Mouse (Mus musculus) heart, embryonic 16.5 days (tissue): ENCODE results near the gene Creb3l1. TPM values are rescaled to one million over a fixed set of nuclear protein-coding genes. Genes with fewer than 3 reads are reported as not detected.

Source experiments
- ATAC-seq: fragments of 200-750 bp; cut with Nextera tagmentation; replicated peaks from 2 replicates; pipeline ENCODE4 v1.8.0; 2017; ENCODE audit warnings: moderate number of reproducible peaks; ENCODE audit not compliant: insufficient read depth, low FRiP score; ENCODE audit errors: extremely low read depth
- H3K27ac ChIP-seq: fragments of 300-500 bp; sonication (generic); 2 replicates; pipeline ENCODE4 v1.5.1; 2014; ENCODE audit warnings: mild to moderate bottlenecking, low read length, control low read depth, moderate library complexity
- H3K27me3 ChIP-seq: fragments of 300-500 bp; sonication (generic); 2 replicates; pipeline ENCODE4 v1.6.1; 2014; ENCODE audit warnings: low read length, mixed read lengths; ENCODE audit not compliant: control insufficient read depth, insufficient read depth
- H3K36me3 ChIP-seq: fragments of 300-500 bp; sonication (generic); 2 replicates; pipeline ENCODE4 v1.6.1; 2014; ENCODE audit not compliant: control insufficient read depth, insufficient read depth
- H3K4me1 ChIP-seq: fragments of 300-500 bp; sonication (generic); 2 replicates; pipeline ENCODE4 v1.6.1; 2014; ENCODE audit warnings: low read length, mixed read lengths; ENCODE audit not compliant: control insufficient read depth, insufficient read depth
- H3K4me2 ChIP-seq: fragments of 300-500 bp; sonication (generic); 2 replicates; pipeline ENCODE4 v1.6.1; 2014; ENCODE audit warnings: low read depth, mild to moderate bottlenecking, control low read depth, low read length
- H3K4me3 ChIP-seq: fragments of 300-500 bp; sonication (generic); 2 replicates; pipeline ENCODE4 v1.5.1; 2014; ENCODE audit warnings: mild to moderate bottlenecking, control low read depth, low read length
- H3K9ac ChIP-seq: fragments of 300-500 bp; sonication (generic); 2 replicates; pipeline ENCODE4 v1.6.1; 2014; ENCODE audit warnings: low read length, control low read depth
- H3K9me3 ChIP-seq: fragments of 300-500 bp; sonication (generic); replicated peaks from 2 replicates; pipeline ENCODE4 v1.6.1; 2016; ENCODE audit warnings: low read length; ENCODE audit not compliant: control insufficient read depth
- WGBS: fragments of 180-500 bp; shearing (Covaris S2); extraction: QIAGEN DNeasy Blood & Tissue Kit; methylation state at CpG from one replicate; pipeline ENCODE4 v1.1.7; 2014; 5-methylcytosine and 5-hydroxymethylcytosine counted together
- polyA plus RNA-seq: library from polyadenylated mRNA; unstranded; fragments of >200 nt; fragmentation: Nextera tagmentation; extraction: Ambion mirVana; gene quantifications from 2 replicates; pipeline ENCODE4 v1.2.1, GENCODE M21; 2015

Gene Creb3l1
- polyA plus RNA-seq, 1 experiment from 2014 or later = 8.4 TPM

DNA sequence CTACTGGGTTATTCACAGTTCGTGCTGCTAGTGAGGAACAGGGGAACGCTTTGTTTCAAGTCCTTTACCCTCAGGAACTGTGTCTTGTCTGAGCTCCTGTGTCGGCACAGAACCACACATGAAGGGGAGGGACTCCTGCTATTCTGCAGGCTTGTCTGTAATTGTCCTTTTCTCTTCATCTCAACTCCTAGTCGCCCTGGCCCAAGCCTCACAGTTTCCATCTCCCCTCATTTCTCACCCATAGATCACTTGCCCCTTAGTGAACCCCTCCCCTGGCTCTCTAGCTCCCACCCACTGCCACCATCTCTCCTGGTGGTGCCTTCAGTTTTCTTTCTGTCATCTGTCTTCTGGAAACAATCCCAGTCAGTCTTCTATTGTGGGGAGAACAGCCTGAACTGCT, 44.1 kb downstream of the Creb3l1 start:
- no peak for ATAC-seq
- 24% methylated on average over 4 of the region's 4 CpGs for WGBS
- H3K27me3 ChIP-seq = peaks cover 17% of the 10 kb centered on the region
- H3K4me2 ChIP-seq = no peak overlapping the region
- H3K4me3 ChIP-seq = no peak overlapping the region
- no peaks in the 10 kb centered on the region for H3K9me3 ChIP-seq
- no peak overlapping the region for H3K9ac ChIP-seq
- H3K36me3 ChIP-seq = no peaks in the 10 kb centered on the region
- H3K4me1 ChIP-seq = peaks cover 28% of the 10 kb centered on the region
- no peak overlapping the region for H3K27ac ChIP-seq

DNA sequence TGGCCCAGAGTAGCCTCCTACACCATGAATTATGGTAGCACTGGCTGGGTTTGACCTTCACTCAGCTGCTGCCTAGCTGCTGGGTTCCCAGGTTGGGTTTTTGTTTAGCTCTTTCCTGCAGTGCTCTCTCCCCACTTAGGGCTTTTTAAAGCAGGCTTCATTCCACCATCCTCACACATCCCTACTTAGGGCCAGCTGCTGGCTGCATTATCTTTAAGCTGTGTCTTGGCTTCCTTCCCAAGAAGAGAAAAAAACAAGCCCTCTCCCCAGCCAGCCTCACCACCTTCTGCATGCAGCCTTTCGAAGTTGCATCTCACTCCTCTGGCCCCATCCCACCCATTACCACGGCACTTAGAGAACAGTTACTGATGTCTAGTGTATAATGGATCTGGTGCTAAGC, 45.8 kb downstream of the Creb3l1 start:
- peak; percentile 63 for ATAC-seq
- Histone ChIP-seq H3K4me1 (peaks cover 23% of the 10 kb centered on the region), H3K9ac (no peak overlapping the region)

DNA sequence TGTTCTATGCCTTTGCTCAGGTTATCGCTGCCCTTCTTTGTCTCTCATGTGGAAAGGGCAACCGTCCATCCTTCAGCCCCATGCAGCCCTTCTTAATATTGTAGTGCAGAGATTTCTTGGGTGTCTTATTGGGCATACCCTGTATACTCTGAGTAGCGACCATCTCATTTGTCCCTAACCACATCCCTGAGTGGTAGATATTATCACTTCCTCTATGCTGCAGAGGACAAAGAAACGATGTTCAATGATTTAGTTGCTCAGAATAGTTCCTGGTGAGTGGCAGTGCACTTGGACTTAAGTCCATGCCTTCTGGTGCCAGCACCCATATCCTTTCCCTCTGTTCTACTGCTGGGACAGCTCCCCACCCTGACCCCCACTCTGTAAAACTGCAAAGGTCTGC, 46.3 kb downstream of the Creb3l1 start:
- H3K27me3 ChIP-seq = peaks cover 28% of the 10 kb centered on the region
- H3K36me3 ChIP-seq = no peaks in the 10 kb centered on the region
- no peaks in the 10 kb centered on the region for H3K9me3 ChIP-seq
- peak overlapping the region; percentile 65 for H3K27ac ChIP-seq
- no peak overlapping the region for H3K4me2 ChIP-seq
- H3K4me3 ChIP-seq = no peak overlapping the region
- no peak for ATAC-seq
- WGBS = 62% methylated on average over 4 of the region's 4 CpGs
- peaks cover 23% of the 10 kb centered on the region for H3K4me1 ChIP-seq
- no peak overlapping the region for H3K9ac ChIP-seq

More for the DNA sequence above, 45.8 kb downstream of the Creb3l1 start:
- Histone ChIP-seq H3K27ac (peak overlapping the region; percentile 65), H3K4me2 (no peak overlapping the region), H3K27me3 (peaks cover 28% of the 10 kb centered on the region), H3K4me3 (no peak overlapping the region), H3K36me3 (no peaks in the 10 kb centered on the region), H3K9me3 (no peaks in the 10 kb centered on the region)
- WGBS = 14% methylated on average over 2 of the region's 2 CpGs

DNA sequence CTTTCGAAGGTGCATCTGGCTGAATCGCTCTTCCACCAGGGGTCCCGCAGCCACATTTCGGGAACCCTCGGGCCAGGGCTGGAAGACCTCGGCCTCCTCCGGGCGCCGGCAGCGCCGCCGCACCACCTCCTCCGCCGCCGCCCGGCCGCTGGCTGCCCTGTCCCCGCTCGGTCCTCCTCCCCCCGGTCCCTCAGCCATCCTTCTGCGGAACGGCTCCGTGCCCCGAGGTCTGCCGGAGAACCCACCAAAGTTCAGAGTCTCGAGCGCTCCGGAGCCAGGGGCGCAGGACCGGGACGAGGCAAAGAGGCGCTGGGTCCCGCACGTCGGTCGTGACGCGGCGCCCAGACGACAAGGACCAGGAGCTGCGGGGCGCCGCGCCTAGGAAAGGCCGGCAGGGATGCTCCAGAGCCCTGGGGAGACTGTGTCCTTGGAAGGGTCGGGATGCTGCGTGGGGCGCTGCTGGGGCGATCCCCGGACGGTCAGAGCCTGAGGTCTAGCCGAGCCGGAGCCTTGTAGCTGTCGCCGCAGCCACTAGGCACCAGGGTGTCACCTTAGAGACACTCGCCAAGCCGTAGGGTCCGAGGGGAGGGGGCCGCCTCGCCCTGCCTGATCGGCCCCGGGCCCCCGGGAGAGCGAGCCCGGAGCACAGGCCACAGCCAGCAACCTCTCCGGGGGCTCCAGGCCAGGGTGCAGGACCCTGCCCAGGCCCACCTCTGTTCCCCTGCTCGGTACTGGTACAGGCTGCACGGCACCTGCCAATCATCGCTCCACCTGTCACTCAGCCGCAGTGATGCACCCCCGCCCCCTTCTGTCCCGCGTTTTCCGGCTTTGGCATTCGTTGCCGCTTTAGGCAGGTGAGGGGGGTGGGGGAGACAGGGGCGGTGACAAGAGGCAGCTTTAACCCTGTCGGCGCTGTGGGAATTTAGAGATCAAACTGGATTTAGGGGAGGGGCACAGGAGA, 48.4 kb downstream of the Creb3l1 start, which contains the start of gene Dgkz:
Gene Dgkz (minus strand): TSS at position 284 of the 961 bp plus-strand sequence.
- Histone ChIP-seq H3K9me3 (no peaks in the 10 kb centered on the region), H3K4me2 (peak within 1 kb of the TSS; percentile 80), H3K4me1 (peaks cover 38% of the 10 kb centered on the region), H3K27ac (no peak within 1 kb of the TSS), H3K4me3 (peak within 1 kb of the TSS; percentile 55), H3K9ac (peak within 1 kb of the TSS; percentile 67), H3K27me3 (peaks cover 28% of the 10 kb centered on the region), H3K36me3 (no peaks in the 10 kb centered on the region)
- WGBS = 2% methylated on average over 79 of the region's 79 CpGs
- no peak for ATAC-seq

DNA sequence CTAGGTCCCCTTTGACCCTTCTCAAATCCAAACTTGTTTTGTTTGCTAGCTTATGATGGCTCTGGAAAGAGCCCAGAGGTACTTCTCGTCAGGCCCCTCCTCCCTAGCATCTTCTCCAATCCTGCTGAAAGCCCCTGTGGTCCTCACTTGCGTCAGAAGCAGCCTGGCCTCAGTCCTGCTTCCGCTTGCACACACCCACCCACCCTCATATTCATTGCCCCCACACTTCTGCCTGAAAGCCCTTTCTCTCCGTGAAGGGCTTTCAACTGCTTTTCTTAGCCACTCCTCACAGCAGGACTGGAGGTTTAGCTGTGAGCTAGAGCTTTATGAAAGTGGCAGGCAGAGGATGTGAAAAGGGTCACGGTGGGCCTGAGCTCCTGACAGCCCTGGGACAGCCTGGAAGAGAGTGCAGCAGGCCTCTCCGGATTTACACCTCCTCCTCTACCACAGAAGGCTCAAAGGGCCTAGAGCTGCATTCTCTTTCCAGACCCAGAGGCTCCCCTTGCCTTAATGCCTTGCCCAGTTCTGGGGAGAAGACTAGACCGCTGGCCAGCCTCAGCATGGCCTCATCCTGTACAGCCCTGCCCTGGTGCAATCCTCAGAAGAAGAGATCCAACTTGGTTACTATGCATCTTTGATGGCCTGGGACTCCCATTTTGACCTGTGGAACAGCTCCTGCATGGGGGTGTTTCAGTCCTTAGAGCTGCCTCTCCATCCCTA, 50.7 kb downstream of the Creb3l1 start:
- Histone ChIP-seq H3K27me3 (peaks cover 28% of the 10 kb centered on the region), H3K4me2 (no peak overlapping the region), H3K4me3 (no peak overlapping the region), H3K36me3 (no peaks in the 10 kb centered on the region), H3K9ac (no peak overlapping the region), H3K4me1 (peaks cover 40% of the 10 kb centered on the region), H3K27ac (no peak overlapping the region), H3K9me3 (no peaks in the 10 kb centered on the region)
- WGBS = 65% methylated on average over 7 of the region's 7 CpGs
- ATAC-seq = no peak

DNA sequence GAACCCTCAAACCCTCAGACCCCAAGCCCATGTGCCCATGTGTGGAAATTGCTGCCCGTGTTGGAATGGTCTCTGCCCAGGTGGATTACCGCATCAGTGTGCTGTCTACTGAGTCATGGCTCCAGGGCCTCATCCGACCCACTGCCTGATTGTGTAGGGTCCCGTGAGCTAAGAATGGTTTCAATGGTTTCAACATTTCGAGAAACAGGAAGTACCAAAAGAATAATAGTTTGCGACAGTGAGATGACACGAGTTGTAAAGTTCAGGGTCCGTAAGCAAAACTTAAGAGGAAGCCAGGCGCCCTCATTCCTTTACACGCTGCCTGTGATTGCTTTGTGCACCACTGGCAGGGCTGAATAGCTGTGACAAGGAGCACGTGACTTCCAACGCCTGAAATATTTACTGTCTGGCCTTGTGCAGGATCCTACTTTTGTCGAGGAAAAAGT, 52.2 kb downstream of the Creb3l1 start:
- 23% methylated on average over 13 of the region's 13 CpGs for WGBS
- Histone ChIP-seq H3K36me3 (no peaks in the 10 kb centered on the region), H3K4me2 (peak overlapping the region; percentile 56), H3K4me1 (peaks cover 29% of the 10 kb centered on the region), H3K27ac (peak overlapping the region; percentile 96), H3K4me3 (no peak overlapping the region), H3K9ac (peak overlapping the region; percentile 61), H3K9me3 (no peaks in the 10 kb centered on the region), H3K27me3 (peaks cover 28% of the 10 kb centered on the region)
- ATAC-seq = peak; percentile 9; the same call in 1 of the 2 replicates

DNA sequence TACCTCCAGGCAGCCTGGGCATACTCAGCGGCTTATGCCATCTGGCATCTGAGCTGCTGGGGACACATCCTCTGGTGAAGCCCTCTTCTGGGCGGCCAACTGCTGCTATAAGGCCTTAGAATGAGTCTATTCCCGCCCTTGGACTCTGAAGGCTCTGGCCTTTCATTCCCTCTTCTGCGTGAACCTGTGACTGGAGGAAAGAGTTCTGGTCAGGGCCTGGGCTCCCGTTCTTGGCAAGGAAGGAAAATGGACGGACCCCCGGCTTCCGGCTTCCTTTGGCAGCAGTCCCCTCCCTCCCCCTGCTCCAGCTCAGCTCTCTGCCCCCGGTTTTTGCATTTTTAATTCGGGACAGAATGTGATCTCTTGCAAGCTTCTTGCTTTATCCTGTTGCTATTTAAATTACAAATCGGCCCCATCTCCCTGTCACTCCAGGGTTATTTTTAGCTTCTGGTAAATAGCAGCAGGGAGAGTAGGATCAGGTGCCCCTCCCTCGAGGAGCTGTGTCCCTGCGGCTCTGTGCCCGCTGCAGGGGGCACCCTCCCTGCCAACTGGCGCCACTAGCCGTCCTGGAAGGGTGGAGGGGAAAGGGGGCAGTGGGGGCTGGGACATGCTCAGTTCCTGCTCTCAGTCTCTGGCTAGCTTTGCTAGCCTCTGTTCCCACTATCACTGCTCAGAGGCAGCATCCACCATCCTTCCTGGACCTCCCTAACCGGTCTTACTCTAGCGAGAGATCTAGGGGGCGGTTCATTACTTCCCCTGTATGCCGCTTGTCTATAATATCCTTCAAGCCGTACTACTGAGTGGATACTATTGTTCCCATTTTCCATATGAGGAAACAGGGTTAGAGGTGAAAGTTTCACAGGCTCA, 52.8 kb downstream of the Creb3l1 start:
- H3K9me3 ChIP-seq = no peaks in the 10 kb centered on the region
- H3K4me3 ChIP-seq = peak overlapping the region; percentile 26
- no peaks in the 10 kb centered on the region for H3K36me3 ChIP-seq
- peaks cover 29% of the 10 kb centered on the region for H3K4me1 ChIP-seq
- H3K4me2 ChIP-seq = peak overlapping the region; percentile 56
- H3K9ac ChIP-seq = peak overlapping the region; percentile 61
- peaks cover 22% of the 10 kb centered on the region for H3K27me3 ChIP-seq
- peak; percentile 75 for ATAC-seq
- peak overlapping the region; percentile 96 for H3K27ac ChIP-seq
- WGBS = 11% methylated on average over 21 of the region's 21 CpGs

DNA sequence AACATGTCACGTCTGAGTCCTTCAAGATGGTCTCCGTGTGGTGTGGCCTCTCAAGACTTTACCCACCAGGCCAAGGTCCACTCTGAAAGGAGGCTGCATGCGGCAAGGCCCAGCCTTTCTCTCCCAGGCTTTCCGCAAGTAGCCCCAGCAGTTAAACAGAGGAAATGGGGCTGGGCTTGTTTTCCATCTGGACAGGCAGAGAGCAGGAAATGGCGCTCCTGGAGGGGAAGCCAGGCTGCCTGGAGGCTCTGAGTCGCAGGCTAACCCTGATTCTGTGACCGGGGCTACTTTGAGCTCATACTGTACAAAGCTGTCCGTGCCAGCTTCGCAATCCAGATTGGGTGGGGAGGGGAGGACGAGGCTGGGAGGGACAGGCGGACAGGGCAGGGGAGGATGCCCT, 56.3 kb downstream of the Creb3l1 start:
- no peaks in the 10 kb centered on the region for H3K9me3 ChIP-seq
- no peak overlapping the region for H3K4me3 ChIP-seq
- no peaks in the 10 kb centered on the region for H3K27me3 ChIP-seq
- 0 out of 2 replicates have a peak overlapping the region, but pooled peaks have one; percentile 23 for H3K9ac ChIP-seq
- no peaks in the 10 kb centered on the region for H3K36me3 ChIP-seq
- WGBS = 48% methylated on average over 11 of the region's 11 CpGs
- no peak for ATAC-seq
- H3K27ac ChIP-seq = peak overlapping the region; percentile 84
- no peak overlapping the region for H3K4me2 ChIP-seq
- H3K4me1 ChIP-seq = peaks cover 35% of the 10 kb centered on the region
